Mouse (Mus musculus) bone marrow macrophage, adult 2 months (primary cell): ENCODE measurements around the gene Vmn1r59.

Experiments used
- CTCF ChIP-seq: IDR thresholded peaks from 2 replicates; pipeline ENCODE4 v1.5.1; 2012; ENCODE audit warnings: low read depth, mild to moderate bottlenecking, low read length, moderate library complexity
- POLR2A ChIP-seq: IDR thresholded peaks from 2 replicates; pipeline ENCODE4 v1.6.1; 2012; ENCODE audit warnings: mild to moderate bottlenecking, low read depth, low read length, borderline replicate concordance

GRCm38 (mm10) chr7:5456674-5457073 is at the start of gene Vmn1r59:
- TF ChIP-seq POLR2A (no peak), CTCF (no peak)
